Mouse (Mus musculus) monocyte, adult 5-6 weeks (primary cell): ENCODE results near the gene Skp2. TPM values are rescaled to one million over a fixed set of nuclear protein-coding genes. Genes with fewer than 3 reads are reported as not detected.

ENCODE experiments used
- ATAC-seq: fragments of 153-309, 156-312 bp; replicated peaks from 2 replicates; pipeline ENCODE4 v1.8.0; 2017; ENCODE audit warnings: mild to moderate bottlenecking; ENCODE audit not compliant: low TSS enrichment, insufficient number of reproducible peaks, severe bottlenecking, poor library complexity, low FRiP score
- total RNA-seq: library from RNA; stranded (forward); fragments of 200-1000, 200-491, 200-594 nt; gene quantifications from 3 replicates; pipeline ENCODE4 v1.2.3, GENCODE M21; 2017

Skp2 gene
- total RNA-seq, 1 experiment from 2014 or later: 3.0 TPM

GRCm38 (mm10) chr15:9082753-9083152 lies 72.5 kb downstream of the Skp2 start:
- no peak for ATAC-seq

- ATAC-seq: no peak
These were observed 73.9 kb downstream of the Skp2 start for GRCm38 (mm10) chr15:9081294-9081693.

- ATAC-seq: no peak
These were observed 75.0 kb downstream of the Skp2 start for GRCm38 (mm10) chr15:9080206-9080605.

- no peak for ATAC-seq
These were observed 75.6 kb downstream of the Skp2 start for GRCm38 (mm10) chr15:9079626-9080025.

GRCm38 (mm10) chr15:9078481-9079300 lies 76.5 kb downstream of the Skp2 start:
- ATAC-seq: no peak

- no peak for ATAC-seq
These were observed 79.5 kb downstream of the Skp2 start for GRCm38 (mm10) chr15:9075608-9076200.

GRCm38 (mm10) chr15:9074671-9075070 lies 80.6 kb downstream of the Skp2 start:
- ATAC-seq: no peak

GRCm38 (mm10) chr15:9074139-9074538 lies 81.1 kb downstream of the Skp2 start:
- ATAC-seq: no peak

- ATAC-seq: no peak
These were observed 81.5 kb downstream of the Skp2 start for GRCm38 (mm10) chr15:9073684-9074083.

- ATAC-seq: no peak
These were observed 82.1 kb downstream of the Skp2 start for GRCm38 (mm10) chr15:9073067-9073608.

- ATAC-seq: no peak
These were observed 82.6 kb downstream of the Skp2 start for GRCm38 (mm10) chr15:9072630-9073029.

- peak; percentile 9; the same call in 1 of the 2 replicates for ATAC-seq
These were observed 83.4 kb downstream of the Skp2 start for GRCm38 (mm10) chr15:9071556-9072544.

GRCm38 (mm10) chr15:9070912-9071555 lies 84.2 kb downstream of the Skp2 start, which contains the start of gene Nadk2:
Gene Nadk2, plus strand, starts transcription at chr15:9071260.
- ATAC-seq: peak; percentile 94

GRCm38 (mm10) chr15:9070353-9070752 lies 84.9 kb downstream of the Skp2 start:
- 0 out of 2 replicates have a peak, but pooled peaks have one; percentile 2 for ATAC-seq

GRCm38 (mm10) chr15:9068881-9069280 lies 86.3 kb downstream of the Skp2 start:
- no peak for ATAC-seq
